Mouse (Mus musculus) neutrophil, adult 5-6 weeks (primary cell): ENCODE data around the gene Ctf2. TPM values are rescaled to one million over a fixed set of nuclear protein-coding genes. Genes with fewer than 3 reads are reported as not detected.

Experiments
- total RNA-seq: library from RNA; stranded (forward); fragments of 200-1000 nt; gene quantifications from 2 replicates; pipeline ENCODE4 v1.2.3, GENCODE M21; 2017

Gene Ctf2
- total RNA-seq, 1 experiment from 2014 or later: not detected

Other genes with a start within 250 kb of the Ctf2 start
- 38.2 and 45.9 TPM in 2 replicates for gene Srcap, start 220.2 kb downstream of the Ctf2 start, total RNA-seq
- gene Gm42715, start 212.6 kb downstream of the Ctf2 start, total RNA-seq: 11.8 and 12.4 TPM in 2 replicates
- 0.58 and 9.6 TPM in 2 replicates for gene Tmem265, start 170.8 kb downstream of the Ctf2 start, total RNA-seq
- 74.8 and 88.3 TPM in 2 replicates for gene Phkg2, start 158.8 kb downstream of the Ctf2 start, total RNA-seq
- 11.8 and 16.8 TPM in 2 replicates for gene Ccdc189, start 143.6 kb downstream of the Ctf2 start, total RNA-seq
- gene Rnf40, start 143.4 kb downstream of the Ctf2 start, total RNA-seq: 127 and 137 TPM in 2 replicates
- gene Zfp629, start 116.4 kb downstream of the Ctf2 start, total RNA-seq: 1.7 and 2.2 TPM in 2 replicates
- gene Bcl7c, start 23.2 kb downstream of the Ctf2 start, total RNA-seq: 11.6 and 17.4 TPM in 2 replicates
- not detected in 2 replicates for gene Ctf1, start 19.4 kb downstream of the Ctf2 start, total RNA-seq
- 9.0 and 9.2 TPM in 2 replicates for gene Fbxl19, start 12.4 kb upstream of the Ctf2 start, total RNA-seq
- 35.7 and 42.8 TPM in 2 replicates for gene Orai3, start 37.6 kb upstream of the Ctf2 start, total RNA-seq
- gene Setd1a, start 44.5 kb upstream of the Ctf2 start, total RNA-seq: 14.4 and 16.7 TPM in 2 replicates
- gene Gm49388, start 53.4 kb upstream of the Ctf2 start, total RNA-seq: 3.3 and 3.5 TPM in 2 replicates
- gene Hsd3b7, start 68.4 kb upstream of the Ctf2 start, total RNA-seq: 4.4 and 4.5 TPM in 2 replicates
- gene Stx4a, start 92.1 kb upstream of the Ctf2 start, total RNA-seq: 93.0 and 99.9 TPM in 2 replicates
- gene Stx1b, start 92.4 kb upstream of the Ctf2 start, total RNA-seq: not detected in 2 replicates
- gene Zfp646, start 144.1 kb upstream of the Ctf2 start, total RNA-seq: 93.1 and 93.5 TPM in 2 replicates
- 6.2 and 12.5 TPM in 2 replicates for gene Zfp668, start 144.7 kb upstream of the Ctf2 start, total RNA-seq
- gene Prss53, start 158.8 kb upstream of the Ctf2 start, total RNA-seq: not detected in 2 replicates
- gene Gm21974, start 163.3 kb upstream of the Ctf2 start, total RNA-seq: not detected in 2 replicates
- 4.8 and 8.5 TPM in 2 replicates for gene Vkorc1, start 163.5 kb upstream of the Ctf2 start, total RNA-seq
- gene Bckdk, start 171.9 kb upstream of the Ctf2 start, total RNA-seq: 9.6 and 11.6 TPM in 2 replicates
- gene Kat8, start 180.3 kb upstream of the Ctf2 start, total RNA-seq: 50.2 and 71.2 TPM in 2 replicates
- gene Prss8, start 197.9 kb upstream of the Ctf2 start, total RNA-seq: 0.25 and 1.3 TPM in 2 replicates
- gene Prss36, start 214.6 kb upstream of the Ctf2 start, total RNA-seq: 1.2 and 2.0 TPM in 2 replicates
- gene Fus, start 235.3 kb upstream of the Ctf2 start, total RNA-seq: 121 and 134 TPM in 2 replicates